14 mouse cellular contexts compared by ENCODE assay signal in genomic region chr2:58041867-58042266, GRCm38 (mm10). TPM values are rescaled to one million over a fixed set of nuclear protein-coding genes. Genes with fewer than 3 reads are reported as not detected.
A peak's percentile ranks its signal among the peaks of the same experiment; 100 is the strongest.
DNase-seq lines count a peak whose midpoint lies in the region; ATAC-seq lines count a peak whose summit lies in the region.
"Had no signal": no experiment of that assay in that cellular context is flagged by ENCODE, and none has a peak within 500 bp of the region (broad histone marks: within the 10 kb centered on the region; RNA-seq: fewer than 3 reads in every experiment).

No protein-coding gene starts in this region.

- no peaks in the 10 kb centered on the region for H3K36me3 ChIP-seq in forebrain, embryonic 15.5 days
- no peaks in the 10 kb centered on the region for H3K36me3 ChIP-seq in forebrain, embryonic 10.5 days (replicated peaks)
- H3K36me3 ChIP-seq in splenic B cell, adult 2 months (ENCODE audit: control insufficient read depth, insufficient read depth, low read length, poor library complexity, severe bottlenecking) = no peaks in the 10 kb centered on the region
- H3K36me3 ChIP-seq: liver, embryonic 13.5 days; midbrain, embryonic 12.5 days had no signal

- ATAC-seq in forebrain, embryonic 15.5 days (replicated peaks) = peak; percentile 70

- no peaks in the 10 kb centered on the region for H3K9me3 ChIP-seq in forebrain, embryonic 15.5 days
- no peaks in the 10 kb centered on the region for H3K9me3 ChIP-seq in forebrain, embryonic 10.5 days
- H3K9me3 ChIP-seq: liver, embryonic 13.5 days; midbrain, embryonic 12.5 days had no signal

- H3K27ac ChIP-seq in forebrain, embryonic 15.5 days (replicated peaks) = no peak overlapping the region
- H3K27ac ChIP-seq in forebrain, embryonic 10.5 days = no peak overlapping the region
- H3K27ac ChIP-seq: liver, embryonic 13.5 days; midbrain, embryonic 12.5 days had no signal

- WGBS in forebrain, embryonic 15.5 days = 58% methylated on average over 7 of the region's 7 CpGs
- WGBS in forebrain, embryonic 10.5 days = 90% methylated on average over 7 of the region's 7 CpGs

- H3K4me3 ChIP-seq in forebrain, embryonic 15.5 days = no peak overlapping the region
- H3K4me3 ChIP-seq in forebrain, embryonic 10.5 days = no peak overlapping the region
- H3K4me3 ChIP-seq: liver, embryonic 13.5 days; midbrain, embryonic 12.5 days had no signal

- no peaks in the 10 kb centered on the region for H3K27me3 ChIP-seq in forebrain, embryonic 15.5 days
- no peaks in the 10 kb centered on the region for H3K27me3 ChIP-seq in forebrain, embryonic 10.5 days (ENCODE audit: poor library complexity, severe bottlenecking)
- no peaks in the 10 kb centered on the region for H3K27me3 ChIP-seq in splenic B cell, adult 2 months (ENCODE audit: control insufficient read depth, insufficient read depth, low read length, poor library complexity, severe bottlenecking)
- H3K27me3 ChIP-seq: liver, embryonic 13.5 days had no signal

- H3K4me2 ChIP-seq in forebrain, embryonic 15.5 days (replicated peaks) = no peak overlapping the region
- H3K4me2 ChIP-seq: liver, embryonic 13.5 days; midbrain, embryonic 12.5 days had no signal

- no peaks in the 10 kb centered on the region for H3K4me1 ChIP-seq in forebrain, embryonic 15.5 days
- no peaks in the 10 kb centered on the region; the same call in 1 of the 2 replicates for H3K4me1 ChIP-seq in forebrain, embryonic 10.5 days
- H3K4me1 ChIP-seq: liver, embryonic 13.5 days; midbrain, embryonic 12.5 days had no signal

- no peak overlapping the region for H3K9ac ChIP-seq in forebrain, embryonic 15.5 days (replicated peaks)
- H3K9ac ChIP-seq: liver, embryonic 13.5 days; midbrain, embryonic 12.5 days had no signal

- DNase-seq in forebrain, embryonic 10.5 days (ENCODE audit: extremely low spot score, low spot score) = no peak
- DNase-seq in right cerebral cortex, adult 18-20 months = peak; percentile 65
- no peak for DNase-seq in right cerebral cortex, postnatal 14 days
- DNase-seq in layer of hippocampus, postnatal 14 days (ENCODE audit: low spot score in 2 of 2) = peak; percentile 41 to 52
- DNase-seq in splenic B cell, adult 2 months (ENCODE audit: low read depth, low spot score) = peak; percentile 10
- DNase-seq in adipocyte (ENCODE audit: low spot score) = no peak
- no peak for DNase-seq in spleen, postnatal 14 days (ENCODE audit: low spot score in 2 of 2)
- DNase-seq: B cell, adult 2 months; gastrocnemius, postnatal 25 days; liver, embryonic 13.5 days had no signal

RNA-seq across cellular contexts. Expression of gene Ermn, which starts 10.8 kb away (rescaled TPM):
- polyA plus RNA-seq in forebrain, embryonic 15.5 days (2015; fragmentation: Nextera tagmentation; extraction: Ambion mirVana) = 1.9 and 2.5 TPM in 2 replicates
- polyA plus RNA-seq in forebrain, embryonic 10.5 days (2016; fragmentation: Nextera tagmentation; extraction: Ambion mirVana) = 1.3 and 2.2 TPM in 2 replicates
- 10 to 100 TPM in 1 of 2 experiments, 1 to 10 TPM in 1; 8.6 to 10.7 TPM for total RNA-seq in layer of hippocampus, postnatal 14 days (2021)
- total RNA-seq: gastrocnemius, postnatal 25 days had no signal
- polyA plus RNA-seq: intestine, embryonic 14.5 days; liver, embryonic 13.5 days; testis, adult 2 months had no signal

RNA-seq across cellular contexts. Expression of gene Galnt5, which starts 44.2 kb away (rescaled TPM):
- polyA plus RNA-seq in forebrain, embryonic 15.5 days (2015; fragmentation: Nextera tagmentation; extraction: Ambion mirVana) = not detected in 2 replicates
- polyA plus RNA-seq in forebrain, embryonic 10.5 days (2016; fragmentation: Nextera tagmentation; extraction: Ambion mirVana) = 0.15 and 0.16 TPM in 2 replicates
- total RNA-seq in layer of hippocampus, postnatal 14 days (2021) = under 1 TPM; 0.10 to 0.18 TPM
- polyA plus RNA-seq: testis, adult 2 months had no signal

Comparison
In these comparisons a context has a peak if more than half of its experiments do, and no peak if none do; other contexts are left out.
1. DNase-seq: peak in right cerebral cortex, adult 18-20 months (single experiment), layer of hippocampus, postnatal 14 days (2 of 2) and splenic B cell, adult 2 months (single experiment); none in forebrain, embryonic 10.5 days (single experiment), right cerebral cortex, postnatal 14 days (single experiment), adipocyte (single experiment) and spleen, postnatal 14 days (0 of 2).